Comparison of ENCODE assay signal across 8 mouse cellular contexts in genomic region chr11:105944770-105945672, GRCm38 (mm10). TPM values are rescaled to one million over a fixed set of nuclear protein-coding genes. Genes with fewer than 3 reads are reported as not detected.
DNase-seq lines count a peak whose midpoint lies in the region; ATAC-seq and TF ChIP-seq lines count a peak whose summit lies in the region.

No protein-coding gene starts in this region.

- peak; percentile 38 for DNase-seq in gastrocnemius, adult 18-20 months (ENCODE audit: low spot score)
- DNase-seq in gastrocnemius, postnatal 4 days (ENCODE audit: low spot score in 2 of 2), result no peak
- DNase-seq in forebrain, postnatal 0 days, result peak; percentile 54
- no peak for DNase-seq in right cerebral cortex, postnatal 4 days
- DNase-seq in cerebellum, postnatal 25 days, result no peak
- no peak for DNase-seq in embryo, embryonic 10 days (ENCODE audit: low spot score)

- peak; percentile 9 for ATAC-seq in forebrain, postnatal 0 days
- peak; percentile 44 for ATAC-seq in intestine, postnatal 0 days
- ATAC-seq in lung, embryonic 15.5 days (ENCODE audit: borderline replicate concordance, extremely low read depth, low FRiP score, low TSS enrichment), result peak; percentile 21; the same call in 1 of the 2 replicates

- H3K4me2 ChIP-seq in forebrain, postnatal 0 days (ENCODE audit: low read depth), result peak overlapping the region; percentile 76
- peak overlapping the region; percentile 94 for H3K4me2 ChIP-seq in intestine, postnatal 0 days (replicated peaks; ENCODE audit: low read depth)
- H3K4me2 ChIP-seq in lung, embryonic 15.5 days, result peak overlapping the region; percentile 96

- H3K9ac ChIP-seq in forebrain, postnatal 0 days, result peak overlapping the region; percentile 64; the same call in 1 of the 2 replicates
- H3K9ac ChIP-seq in intestine, postnatal 0 days (ENCODE audit: low read depth, low read length), result peak overlapping the region; percentile 77; the same call in 1 of the 2 replicates
- H3K9ac ChIP-seq in lung, embryonic 15.5 days, result 0 out of 2 replicates have a peak overlapping the region, but pooled peaks have one; percentile 58

- 64% methylated on average over 16 of the region's 16 CpGs for WGBS in forebrain, postnatal 0 days
- WGBS in intestine, postnatal 0 days, result 54% methylated on average over 16 of the region's 16 CpGs
- WGBS in lung, embryonic 15.5 days, result 51% methylated on average over 16 of the region's 16 CpGs

- no peaks in the 10 kb centered on the region for H3K36me3 ChIP-seq in forebrain, postnatal 0 days (ENCODE audit: insufficient read depth)
- H3K36me3 ChIP-seq in intestine, postnatal 0 days (ENCODE audit: control insufficient read depth, insufficient read depth), result no peaks in the 10 kb centered on the region
- H3K36me3 ChIP-seq in lung, embryonic 15.5 days, result no peaks in the 10 kb centered on the region

- peak overlapping the region; percentile 35; the same call in 1 of the 2 replicates for H3K27ac ChIP-seq in forebrain, postnatal 0 days (ENCODE audit: low read depth, low read length)
- peak overlapping the region; percentile 93 for H3K27ac ChIP-seq in intestine, postnatal 0 days (ENCODE audit: low read depth, low read length)
- peak overlapping the region; percentile 95 for H3K27ac ChIP-seq in lung, embryonic 15.5 days

- TF ChIP-seq CTCF in forebrain, postnatal 0 days (IDR thresholded peaks at IDR 0.05; ENCODE audit: low read depth), result no peak
- TF ChIP-seq CTCF in intestine, postnatal 0 days (IDR thresholded peaks at IDR 0.05; ENCODE audit: low read depth), result no peak

- H3K9me3 ChIP-seq in forebrain, postnatal 0 days (ENCODE audit: low read length), result no peaks in the 10 kb centered on the region
- H3K9me3 ChIP-seq in intestine, postnatal 0 days (ENCODE audit: control insufficient read depth), result no peaks in the 10 kb centered on the region
- no peaks in the 10 kb centered on the region for H3K9me3 ChIP-seq in lung, embryonic 15.5 days

- H3K4me1 ChIP-seq in forebrain, postnatal 0 days (ENCODE audit: insufficient read depth), result peaks cover 10% of the 10 kb centered on the region; the same call in 1 of the 2 replicates
- peaks cover 11% of the 10 kb centered on the region; the same call in 1 of the 2 replicates for H3K4me1 ChIP-seq in intestine, postnatal 0 days (replicated peaks; ENCODE audit: control insufficient read depth, insufficient read depth, low read length)
- peaks cover 46% of the 10 kb centered on the region for H3K4me1 ChIP-seq in lung, embryonic 15.5 days

- H3K27me3 ChIP-seq in forebrain, postnatal 0 days (ENCODE audit: insufficient read depth, low read length), result no peaks in the 10 kb centered on the region
- no peaks in the 10 kb centered on the region for H3K27me3 ChIP-seq in intestine, postnatal 0 days (replicated peaks; ENCODE audit: control insufficient read depth, insufficient read depth, low read length)
- H3K27me3 ChIP-seq in lung, embryonic 15.5 days, result peaks cover 15% of the 10 kb centered on the region; the same call in 1 of the 2 replicates

- peak overlapping the region; percentile 70 for H3K4me3 ChIP-seq in forebrain, postnatal 0 days (ENCODE audit: low read depth, low read length)
- H3K4me3 ChIP-seq in intestine, postnatal 0 days (ENCODE audit: low read depth, low read length), result peak overlapping the region; percentile 60
- H3K4me3 ChIP-seq in lung, embryonic 15.5 days, result peak overlapping the region; percentile 67

RNA-seq across cellular contexts. Expression of gene Cyb561, which starts 8.1 kb away (rescaled TPM):
- 1 to 10 TPM; 3.0 to 3.4 TPM for total RNA-seq in gastrocnemius, adult 18-20 months (2021)
- 1 to 10 TPM; 4.9 to 5.0 TPM for total RNA-seq in gastrocnemius, postnatal 4 days (2021)
- 41.9 and 55.8 TPM in 2 replicates for total RNA-seq in forebrain, postnatal 0 days (2014; rRNA removed)
- 40.7 and 62.7 TPM in 2 replicates for polyA plus RNA-seq in forebrain, postnatal 0 days (2015; fragmentation: Nextera tagmentation; extraction: Ambion mirVana)
- polyA plus RNA-seq in intestine, postnatal 0 days (2015; fragmentation: Nextera tagmentation; extraction: Ambion mirVana), result 48.3 and 50.3 TPM in 2 replicates
- polyA plus RNA-seq in lung, embryonic 15.5 days (2015; fragmentation: Nextera tagmentation; extraction: Ambion mirVana), result 34.2 and 39.8 TPM in 2 replicates

RNA-seq across cellular contexts. Expression of gene Ace, which starts 22.7 kb away (rescaled TPM):
- total RNA-seq in gastrocnemius, adult 18-20 months (2021), result 10 to 100 TPM; 19.5 to 19.7 TPM
- 10 to 100 TPM; 23.0 to 35.7 TPM for total RNA-seq in gastrocnemius, postnatal 4 days (2021)
- 10.3 and 14.3 TPM in 2 replicates for total RNA-seq in forebrain, postnatal 0 days (2014; rRNA removed)
- 5.3 and 8.0 TPM in 2 replicates for polyA plus RNA-seq in forebrain, postnatal 0 days (2015; fragmentation: Nextera tagmentation; extraction: Ambion mirVana)
- polyA plus RNA-seq in intestine, postnatal 0 days (2015; fragmentation: Nextera tagmentation; extraction: Ambion mirVana), result 222 and 231 TPM in 2 replicates
- 7.5 and 9.4 TPM in 2 replicates for polyA plus RNA-seq in lung, embryonic 15.5 days (2015; fragmentation: Nextera tagmentation; extraction: Ambion mirVana)

RNA-seq across cellular contexts. Expression of gene Ace3, which starts 49.5 kb away (rescaled TPM):
- total RNA-seq in gastrocnemius, adult 18-20 months (2021), result not detected
- not detected for total RNA-seq in gastrocnemius, postnatal 4 days (2021)
- not detected in 2 replicates for total RNA-seq in forebrain, postnatal 0 days (2014; rRNA removed)
- not detected in 2 replicates for polyA plus RNA-seq in forebrain, postnatal 0 days (2015; fragmentation: Nextera tagmentation; extraction: Ambion mirVana)
- polyA plus RNA-seq in intestine, postnatal 0 days (2015; fragmentation: Nextera tagmentation; extraction: Ambion mirVana), result not detected in 2 replicates
- 0.20 and 0.36 TPM in 2 replicates for polyA plus RNA-seq in lung, embryonic 15.5 days (2015; fragmentation: Nextera tagmentation; extraction: Ambion mirVana)

Comparison
In these comparisons a context has a peak if more than half of its experiments do, and no peak if none do; other contexts are left out.
1. DNase-seq: peak in gastrocnemius, adult 18-20 months (single experiment) and forebrain, postnatal 0 days (single experiment); none in gastrocnemius, postnatal 4 days (0 of 2), right cerebral cortex, postnatal 4 days (single experiment), cerebellum, postnatal 25 days (0 of 2) and embryo, embryonic 10 days (single experiment).
2. H3K27ac ChIP-seq: peak in every context shown above with its lines; median percentile 95 in lung, embryonic 15.5 days; 93 in intestine, postnatal 0 days; 35 in forebrain, postnatal 0 days.
3. Peak in every context shown above with its lines, with median percentiles within 50 percentile points of each other: ATAC-seq, H3K4me2 ChIP-seq, H3K4me3 ChIP-seq and H3K9ac ChIP-seq.